Mouse (Mus musculus) embryonic facial prominence, embryonic 14.5 days (tissue): ENCODE results near the gene Ino80e. TPM values are rescaled to one million over a fixed set of nuclear protein-coding genes. Genes with fewer than 3 reads are reported as not detected.
A peak's percentile ranks its signal among the peaks of the same experiment; 100 is the strongest.

Experiments used
- ATAC-seq: fragments of 200-750 bp; cut with Nextera tagmentation; 2 replicates; pipeline ENCODE4 v1.8.0; 2017; ENCODE audit warnings: low read depth, moderate number of reproducible peaks, moderate TSS enrichment
- DNase-seq: peaks from one replicate; pipeline ENCODE4 v3.0.0-alpha.2; 2015; ENCODE audit warnings: low spot score
- H3K27ac ChIP-seq: fragments of 300-500 bp; sonication (generic); replicated peaks from 2 replicates; pipeline ENCODE4 v1.5.1; 2014; ENCODE audit warnings: low read depth, mild to moderate bottlenecking, low read length, moderate library complexity
- H3K27me3 ChIP-seq: fragments of 300-500 bp; sonication (generic); replicated peaks from 2 replicates; pipeline ENCODE4 v1.6.1; 2014; ENCODE audit warnings: low read length; ENCODE audit not compliant: control insufficient read depth, insufficient read depth
- H3K36me3 ChIP-seq: fragments of 300-500 bp; sonication (generic); 2 replicates; pipeline ENCODE4 v1.6.1; 2014; ENCODE audit warnings: low read length, mixed read lengths; ENCODE audit not compliant: control insufficient read depth, insufficient read depth
- H3K4me1 ChIP-seq: fragments of 300-500 bp; sonication (generic); 2 replicates; pipeline ENCODE4 v1.6.1; 2014; ENCODE audit warnings: antibody characterized with exemption, low read length; ENCODE audit not compliant: control insufficient read depth, insufficient read depth
- H3K4me2 ChIP-seq: fragments of 300-500 bp; sonication (generic); 2 replicates; pipeline ENCODE4 v1.6.1; 2014; ENCODE audit warnings: low read depth, mild to moderate bottlenecking, low read length, moderate library complexity, mixed read lengths
- H3K4me3 ChIP-seq: fragments of 300-500 bp; sonication (generic); 2 replicates; pipeline ENCODE4 v1.5.1; 2014; ENCODE audit warnings: low read depth, mild to moderate bottlenecking, low read length
- H3K9ac ChIP-seq: fragments of 300-500 bp; sonication (generic); 2 replicates; pipeline ENCODE4 v1.6.1; 2014; ENCODE audit warnings: low read depth, mild to moderate bottlenecking, low read length, moderate library complexity, mixed read lengths
- H3K9me3 ChIP-seq: fragments of 300-500 bp; sonication (generic); 2 replicates; pipeline ENCODE4 v1.6.1; 2016; ENCODE audit warnings: low read length; ENCODE audit not compliant: control insufficient read depth
- WGBS: fragments of 180-500 bp; shearing (Covaris S2); extraction: QIAGEN DNeasy Blood & Tissue Kit; methylation state at CpG from one replicate; pipeline ENCODE4 v1.1.7; 2014; 5-methylcytosine and 5-hydroxymethylcytosine counted together
- polyA plus RNA-seq: library from polyadenylated mRNA; unstranded; fragments of >200 nt; fragmentation: Nextera tagmentation; extraction: Ambion mirVana; gene quantifications from 2 replicates; pipeline ENCODE4 v1.2.1, GENCODE M21; 2014

The Ino80e gene
- polyA plus RNA-seq, 1 experiment from 2014 or later, result 75.0 TPM

DNA sequence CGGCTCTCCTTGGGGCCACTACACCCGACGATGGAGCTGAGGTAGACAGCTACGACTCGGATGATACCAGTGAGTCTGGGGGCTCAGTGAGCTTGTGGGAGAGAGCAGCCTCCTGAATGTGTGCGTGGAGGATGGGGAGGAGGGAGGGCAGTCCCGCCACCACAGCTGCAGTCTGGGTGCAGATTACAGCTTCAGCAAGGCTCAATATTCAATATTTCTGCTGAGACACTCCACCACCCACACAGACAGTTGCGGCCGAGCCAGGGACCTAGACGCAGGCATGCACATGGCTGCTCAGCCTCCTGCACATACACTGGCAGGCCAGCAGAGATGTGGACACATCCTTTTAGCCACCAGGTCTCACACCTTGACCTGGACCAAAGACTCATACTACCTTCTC lies 13.4 kb downstream of the Ino80e start:
- Histone ChIP-seq H3K27ac (no peak overlapping the region), H3K27me3 (peaks cover 32% of the 10 kb centered on the region), H3K4me3 (peak overlapping the region; percentile 57), H3K9ac (peak overlapping the region; percentile 62; the same call in 1 of the 2 replicates), H3K9me3 (no peaks in the 10 kb centered on the region), H3K36me3 (peaks cover 23% of the 10 kb centered on the region), H3K4me2 (peak overlapping the region; percentile 99), H3K4me1 (peaks cover 7% of the 10 kb centered on the region; the same call in 1 of the 2 replicates)
- WGBS, result 13% methylated on average over 10 of the region's 10 CpGs
- DNase-seq, result no peak
- ATAC-seq, result no peak

DNA sequence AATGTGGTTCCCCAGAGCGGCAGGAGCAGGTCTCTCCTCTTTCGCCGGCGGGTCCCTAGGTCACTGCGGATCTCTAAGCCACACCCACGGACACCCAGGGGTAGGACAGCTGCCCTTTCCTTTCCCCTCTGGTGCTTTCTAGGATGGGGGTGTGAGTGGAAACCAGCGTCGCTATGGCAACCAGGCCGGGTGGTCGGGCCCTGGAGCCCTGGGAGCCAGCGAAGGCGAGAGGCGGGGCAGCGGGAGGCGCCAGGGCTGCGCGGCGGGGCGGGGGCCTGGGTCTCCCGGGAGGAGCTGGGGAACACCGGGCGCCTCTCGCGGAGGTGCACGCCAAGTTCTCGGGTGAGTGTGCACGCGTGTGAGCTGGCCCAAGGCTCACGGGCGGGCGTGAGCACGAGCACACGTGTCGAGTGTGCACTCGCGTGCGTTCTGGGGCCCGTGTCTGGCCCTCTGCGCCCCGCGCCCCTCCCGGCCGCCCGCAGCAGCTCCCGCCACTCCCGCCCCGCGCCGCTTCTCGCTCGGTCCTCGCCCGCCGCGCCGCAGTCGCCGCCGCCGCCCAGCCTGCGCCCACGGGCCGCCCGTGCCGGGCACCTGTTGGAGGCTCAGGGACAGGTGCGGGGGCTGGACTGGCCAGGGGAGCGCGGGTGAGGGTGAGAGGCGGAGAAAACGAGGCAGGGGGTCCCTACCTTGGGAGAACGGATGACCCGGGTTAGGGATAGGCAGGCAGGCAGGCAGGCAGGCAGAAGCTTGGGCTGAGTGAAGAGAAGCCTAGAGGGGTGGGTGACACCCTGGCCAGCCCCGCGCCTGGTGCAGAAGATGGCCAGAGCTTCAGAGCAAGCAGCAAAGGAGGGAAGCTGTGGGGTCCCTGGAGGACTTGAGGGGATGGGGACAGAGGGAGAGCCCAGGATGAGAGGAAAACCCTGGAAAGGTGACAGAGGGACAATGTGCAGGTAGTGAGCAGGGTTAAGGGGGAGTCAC lies 14.5 kb downstream of the Ino80e start:
- Histone ChIP-seq H3K4me1 (peaks cover 7% of the 10 kb centered on the region; the same call in 1 of the 2 replicates), H3K9me3 (no peaks in the 10 kb centered on the region), H3K9ac (peak overlapping the region; percentile 62), H3K27ac (no peak overlapping the region), H3K4me2 (peak overlapping the region; percentile 99), H3K36me3 (peaks cover 12% of the 10 kb centered on the region), H3K27me3 (peaks cover 32% of the 10 kb centered on the region), H3K4me3 (peak overlapping the region; percentile 57)
- DNase-seq (peak; percentile 54), ATAC-seq (peak; percentile 66)
- 1% methylated on average over 30 of the region's 74 CpGs for WGBS

DNA sequence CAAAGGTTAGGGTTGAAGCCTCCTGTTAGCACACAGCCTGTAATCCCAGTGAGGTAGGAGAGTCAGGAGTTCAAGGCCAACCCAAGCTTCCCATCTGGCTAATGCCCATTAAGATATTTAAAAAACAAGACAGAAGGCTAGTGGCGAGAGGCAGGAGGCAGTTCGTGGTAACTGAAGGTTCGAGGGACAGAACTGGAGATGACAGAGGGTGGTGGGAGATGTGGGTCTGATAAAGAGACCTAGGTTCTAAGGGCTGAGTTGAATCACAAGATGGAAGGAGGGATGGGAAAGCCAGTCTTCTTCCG lies 15.1 kb downstream of the Ino80e start, which contains the start of gene Doc2a:
Doc2a (plus strand) TSS at position 301 of the 305 bp plus-strand sequence.
- Histone ChIP-seq H3K27ac (no peak within 1 kb of the TSS), H3K4me1 (peaks cover 7% of the 10 kb centered on the region; the same call in 1 of the 2 replicates), H3K9me3 (no peaks in the 10 kb centered on the region), H3K4me2 (peak within 1 kb of the TSS; percentile 99), H3K27me3 (peaks cover 32% of the 10 kb centered on the region), H3K9ac (peak within 1 kb of the TSS; percentile 62), H3K4me3 (peak within 1 kb of the TSS; percentile 57), H3K36me3 (peaks cover 6% of the 10 kb centered on the region)
- ATAC-seq, result no peak
- WGBS, result 29% methylated on average over 4 of the region's 4 CpGs
- no peak for DNase-seq

DNA sequence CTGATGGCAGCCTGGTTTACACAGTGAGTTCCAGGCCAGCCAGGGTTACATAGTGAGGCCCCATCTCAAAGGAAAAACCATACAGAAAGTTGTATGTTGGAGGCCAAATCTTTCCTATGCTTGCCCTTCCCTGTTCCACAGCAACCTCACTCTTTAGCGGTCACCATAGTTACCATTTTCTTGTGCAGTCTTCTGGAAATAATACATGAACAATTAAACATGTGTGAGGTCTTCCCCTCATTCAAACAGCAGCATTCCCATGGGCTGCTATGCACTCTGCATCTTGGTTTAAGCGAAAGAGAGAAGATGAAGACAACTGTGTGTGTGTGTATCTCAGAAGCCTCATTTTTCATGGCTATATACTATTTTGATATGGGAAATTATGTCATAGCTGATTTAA lies 16.7 kb downstream of the Ino80e start:
- WGBS, result 80% methylated on average over 2 of the region's 2 CpGs
- Histone ChIP-seq H3K27ac (no peak overlapping the region), H3K27me3 (peaks cover 32% of the 10 kb centered on the region), H3K9ac (no peak overlapping the region), H3K4me1 (peaks cover 7% of the 10 kb centered on the region; the same call in 1 of the 2 replicates), H3K9me3 (no peaks in the 10 kb centered on the region), H3K4me2 (no peak overlapping the region), H3K36me3 (no peaks in the 10 kb centered on the region), H3K4me3 (no peak overlapping the region)
- no peak for DNase-seq
- ATAC-seq, result no peak

DNA sequence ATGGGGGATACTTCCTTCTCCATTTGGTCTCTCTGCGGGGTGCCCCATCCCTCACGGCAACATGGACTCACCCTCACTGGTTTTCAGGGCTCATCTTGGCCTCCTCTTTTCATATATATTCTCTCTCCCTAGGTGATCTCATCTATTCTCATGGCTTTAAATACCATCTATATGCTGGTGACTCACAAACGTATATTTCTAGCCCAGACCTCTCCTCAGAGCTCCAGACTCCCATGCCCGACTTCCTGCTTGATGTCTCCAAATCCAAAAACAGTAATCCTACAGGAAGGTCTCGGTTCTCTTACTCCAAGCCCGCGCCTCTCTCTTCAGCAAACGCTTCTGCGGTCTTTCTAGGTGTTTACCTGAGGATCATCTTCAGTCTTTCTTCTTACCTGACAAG lies 18.9 kb downstream of the Ino80e start:
- DNase-seq, result no peak
- WGBS, result 78% methylated on average over 9 of the region's 9 CpGs
- no peak for ATAC-seq

DNA sequence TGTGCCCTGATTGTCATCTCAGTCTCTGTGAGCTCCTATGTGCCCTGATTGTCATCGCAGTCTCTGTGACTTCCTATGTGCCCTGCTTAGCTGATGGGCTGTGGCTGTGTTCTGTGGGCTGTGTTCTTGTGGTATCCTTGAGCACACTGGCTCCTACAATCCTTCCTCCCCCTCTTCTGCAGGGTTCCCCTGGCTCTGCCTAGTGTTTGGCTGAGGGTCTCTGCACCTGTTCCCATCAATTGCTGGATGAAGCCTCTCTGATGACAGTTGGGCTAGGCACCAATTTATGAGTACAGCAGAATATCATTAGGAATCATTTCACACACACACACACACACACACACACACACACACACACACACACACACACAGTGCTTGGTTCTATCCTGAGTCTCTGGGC lies 28.9 kb downstream of the Ino80e start:
- Histone ChIP-seq H3K27me3 (no peaks in the 10 kb centered on the region), H3K9me3 (no peaks in the 10 kb centered on the region), H3K27ac (no peak overlapping the region), H3K36me3 (no peaks in the 10 kb centered on the region), H3K4me1 (no peaks in the 10 kb centered on the region), H3K4me3 (no peak overlapping the region), H3K9ac (no peak overlapping the region), H3K4me2 (no peak overlapping the region)
- 100% methylated on average over 1 of the region's 1 CpGs for WGBS
- no peak for DNase-seq
- ATAC-seq, result no peak

More for the DNA sequence above, 18.9 kb downstream of the Ino80e start:
- Histone ChIP-seq H3K9me3 (no peaks in the 10 kb centered on the region), H3K27ac (no peak overlapping the region), H3K36me3 (no peaks in the 10 kb centered on the region), H3K9ac (no peak overlapping the region), H3K4me3 (no peak overlapping the region), H3K4me1 (peaks cover 3% of the 10 kb centered on the region; the same call in 1 of the 2 replicates), H3K4me2 (no peak overlapping the region), H3K27me3 (peaks cover 15% of the 10 kb centered on the region)

DNA sequence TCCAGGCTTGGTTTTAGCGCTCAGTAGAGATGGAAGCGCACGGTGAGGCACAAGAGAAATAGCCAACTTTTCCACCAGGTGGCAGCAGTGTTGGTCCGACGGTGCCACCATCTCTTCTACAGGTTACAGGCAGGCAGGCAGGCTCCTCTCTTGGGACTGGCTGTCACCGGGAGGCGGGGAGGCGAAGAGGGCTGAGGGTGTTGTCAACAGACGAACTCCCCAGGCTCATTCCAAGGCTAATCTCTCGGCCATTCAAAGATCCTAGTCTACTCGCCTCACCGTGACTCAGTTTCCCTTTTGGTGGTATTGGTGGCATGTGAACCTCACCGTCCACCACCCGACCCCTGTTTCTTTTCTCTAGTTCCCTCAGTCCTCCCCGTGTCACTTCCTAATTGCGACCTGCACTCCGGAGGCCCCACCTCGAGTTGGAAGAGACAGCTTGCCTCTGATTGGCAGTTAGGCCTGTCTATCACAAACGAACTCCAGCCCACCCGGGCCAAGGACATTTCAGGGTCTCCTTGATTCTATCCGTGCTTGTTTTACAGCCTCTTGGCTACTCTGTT lies 30.1 kb downstream of the Ino80e start:
- peak overlapping the region; percentile 29 for H3K4me3 ChIP-seq
- H3K9me3 ChIP-seq, result no peaks in the 10 kb centered on the region
- no peaks in the 10 kb centered on the region for H3K36me3 ChIP-seq
- no peak overlapping the region for H3K9ac ChIP-seq
- WGBS, result 1% methylated on average over 21 of the region's 21 CpGs
- DNase-seq (peak; percentile 84), ATAC-seq (peak; percentile 93)
- no peaks in the 10 kb centered on the region for H3K27me3 ChIP-seq
- H3K27ac ChIP-seq, result no peak overlapping the region
- peak overlapping the region; percentile 53 for H3K4me2 ChIP-seq
- H3K4me1 ChIP-seq, result no peaks in the 10 kb centered on the region

DNA sequence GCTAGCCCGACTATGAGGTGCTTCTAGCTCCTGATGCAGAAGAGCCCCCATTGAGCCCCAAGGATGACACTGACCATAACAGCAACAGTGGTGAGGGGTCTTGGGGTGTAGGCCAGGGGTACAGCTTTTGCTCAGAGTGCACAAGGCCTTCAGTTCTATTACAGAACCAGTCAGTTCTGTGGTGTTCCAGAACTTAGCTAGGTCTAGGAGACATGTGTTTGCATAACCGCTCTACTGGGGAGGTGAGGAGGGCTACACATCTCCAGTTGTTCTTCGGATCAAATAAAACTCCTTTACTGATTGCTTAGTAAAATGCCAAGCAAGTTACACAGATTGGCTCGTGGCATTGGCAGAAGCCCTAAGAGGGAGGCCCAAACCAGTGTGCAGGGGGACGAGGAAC lies 30.6 kb downstream of the Ino80e start, which contains the start of gene 4930451I11Rik:
4930451I11Rik (minus strand) TSS at position 101 of the 400 bp plus-strand sequence.
- no peaks in the 10 kb centered on the region for H3K36me3 ChIP-seq
- peak within 1 kb of the TSS; percentile 53 for H3K4me2 ChIP-seq
- DNase-seq (no peak), ATAC-seq (no peak)
- H3K4me1 ChIP-seq, result no peaks in the 10 kb centered on the region
- H3K27ac ChIP-seq, result no peak within 1 kb of the TSS
- 56% methylated on average over 5 of the region's 5 CpGs for WGBS
- no peaks in the 10 kb centered on the region for H3K27me3 ChIP-seq
- no peaks in the 10 kb centered on the region for H3K9me3 ChIP-seq
- no peak within 1 kb of the TSS for H3K9ac ChIP-seq
- H3K4me3 ChIP-seq, result peak within 1 kb of the TSS; percentile 29
